Mouse (Mus musculus) neural tube, embryonic 11.5 days (tissue): ENCODE data around the gene Gm26558. TPM values are rescaled to one million over a fixed set of nuclear protein-coding genes. Genes with fewer than 3 reads are reported as not detected.
A peak's percentile ranks its signal among the peaks of the same experiment; 100 is the strongest.

ENCODE experiments used
- ATAC-seq: fragments of 200-750 bp; cut with Nextera tagmentation; 2 replicates; pipeline ENCODE4 v1.8.0; 2017; ENCODE audit warnings: moderate number of reproducible peaks, mild to moderate bottlenecking, moderate TSS enrichment, moderate library complexity; ENCODE audit not compliant: insufficient read depth, low FRiP score, low TSS enrichment
- DNase-seq: peaks from one replicate; pipeline ENCODE4 v3.0.0-alpha.2; 2015; ENCODE audit warnings: low spot score
- H3K27ac ChIP-seq: fragments of 300-500 bp; sonication (generic); 2 replicates; pipeline ENCODE4 v1.5.1; 2014; ENCODE audit warnings: low read depth, mild to moderate bottlenecking, low read length
- H3K27me3 ChIP-seq: fragments of 300-500 bp; sonication (generic); 2 replicates; pipeline ENCODE4 v1.6.1; 2014; ENCODE audit warnings: mild to moderate bottlenecking, low read length, mixed read lengths; ENCODE audit not compliant: control insufficient read depth, insufficient read depth
- H3K36me3 ChIP-seq: fragments of 300-500 bp; sonication (generic); 2 replicates; pipeline ENCODE4 v1.6.1; 2014; ENCODE audit warnings: mild to moderate bottlenecking, low read length, moderate library complexity, mixed read lengths; ENCODE audit not compliant: control insufficient read depth, insufficient read depth
- H3K4me1 ChIP-seq: fragments of 300-500 bp; sonication (generic); 2 replicates; pipeline ENCODE4 v1.6.1; 2014; ENCODE audit warnings: low read length, mixed read lengths; ENCODE audit not compliant: control insufficient read depth, insufficient read depth
- H3K4me2 ChIP-seq: fragments of 300-500 bp; sonication (generic); 2 replicates; pipeline ENCODE4 v1.6.1; 2014; ENCODE audit warnings: low read depth, mild to moderate bottlenecking, moderate library complexity
- H3K4me3 ChIP-seq: fragments of 300-500 bp; sonication (generic); 2 replicates; pipeline ENCODE4 v1.5.1; 2014; ENCODE audit warnings: low read depth, low read length
- H3K9ac ChIP-seq: fragments of 300-500 bp; sonication (generic); 2 replicates; pipeline ENCODE4 v1.6.1; 2014; ENCODE audit warnings: mild to moderate bottlenecking, low read length
- H3K9me3 ChIP-seq: fragments of 300-500 bp; sonication (generic); 2 replicates; pipeline ENCODE4 v1.6.1; 2016; ENCODE audit warnings: low read length; ENCODE audit not compliant: control insufficient read depth
- WGBS: fragments of 180-500 bp; shearing (Covaris S2); extraction: QIAGEN DNeasy Blood & Tissue Kit; methylation state at CpG from one replicate; pipeline ENCODE4 v1.1.7; 2014; 5-methylcytosine and 5-hydroxymethylcytosine counted together
- polyA plus RNA-seq: library from polyadenylated mRNA; unstranded; fragments of >200 nt; fragmentation: Nextera tagmentation; extraction: Ambion mirVana; gene quantifications from 2 replicates; pipeline ENCODE4 v1.2.1, GENCODE M21; 2014

Gene Gm26558
- polyA plus RNA-seq, 1 experiment from 2014 or later, result 4.7 TPM

DNA sequence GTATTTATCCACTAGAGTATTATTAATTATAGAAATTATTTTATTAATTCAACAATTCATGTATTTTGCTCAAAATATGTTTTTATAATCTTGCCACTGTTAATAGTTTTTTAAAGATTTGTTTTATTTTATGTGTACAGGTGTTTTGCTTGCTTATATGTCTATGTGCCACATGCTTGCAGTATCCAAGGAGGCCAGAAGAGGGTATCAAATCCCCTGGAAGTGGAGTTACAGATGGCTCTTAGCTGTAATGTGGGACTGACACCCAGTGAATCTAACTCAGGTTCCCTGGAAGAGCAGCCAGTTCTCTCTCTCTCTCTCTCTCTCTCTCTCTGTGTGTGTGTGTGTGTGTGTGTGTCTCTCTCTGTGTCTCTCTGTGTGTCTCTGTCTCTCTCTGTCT lies 20.9 kb downstream of the Gm26558 start:
- Histone ChIP-seq H3K4me2 (no peak overlapping the region), H3K27ac (no peak overlapping the region), H3K9me3 (no peaks in the 10 kb centered on the region), H3K27me3 (no peaks in the 10 kb centered on the region), H3K9ac (no peak overlapping the region), H3K4me3 (no peak overlapping the region), H3K36me3 (no peaks in the 10 kb centered on the region), H3K4me1 (peaks cover 7% of the 10 kb centered on the region)
- DNase-seq, result no peak
- ATAC-seq, result no peak

DNA sequence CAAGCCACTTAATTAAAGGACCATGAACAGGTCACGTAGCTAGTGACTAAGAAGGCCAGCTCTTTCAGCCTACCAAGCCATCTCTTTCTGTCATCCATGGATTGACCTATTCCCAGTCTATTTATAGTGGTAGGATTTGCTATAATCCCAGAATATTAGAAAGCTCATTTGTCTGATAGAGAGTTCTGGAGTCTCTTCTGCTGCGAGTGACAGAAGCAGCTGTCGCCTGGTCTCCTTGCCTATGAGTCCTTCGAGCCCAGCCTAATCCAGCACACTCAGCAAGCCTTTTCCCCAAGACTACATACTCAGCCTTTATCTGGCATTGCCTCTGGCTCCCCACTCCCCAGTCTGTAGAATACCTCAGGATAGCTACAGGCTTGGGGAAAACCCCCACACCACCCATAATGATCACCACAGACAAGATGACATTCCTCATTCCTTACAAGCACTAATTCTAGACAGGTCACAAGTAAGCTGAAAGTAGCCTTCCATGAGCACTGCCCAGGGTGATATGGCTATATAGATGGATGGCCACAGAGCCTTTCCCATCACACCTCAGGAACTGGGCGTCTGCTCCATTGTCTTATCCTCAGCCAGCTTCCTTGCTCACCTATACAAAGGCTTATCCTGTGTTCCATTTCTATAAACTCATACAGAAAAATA lies 27.7 kb downstream of the Gm26558 start:
- Histone ChIP-seq H3K27ac (no peak overlapping the region), H3K27me3 (no peaks in the 10 kb centered on the region), H3K9me3 (no peaks in the 10 kb centered on the region), H3K4me2 (no peak overlapping the region), H3K4me1 (no peaks in the 10 kb centered on the region), H3K36me3 (no peaks in the 10 kb centered on the region), H3K9ac (no peak overlapping the region), H3K4me3 (no peak overlapping the region)
- DNase-seq (no peak), ATAC-seq (no peak)
- WGBS, result 93% methylated on average over 5 of the region's 5 CpGs

DNA sequence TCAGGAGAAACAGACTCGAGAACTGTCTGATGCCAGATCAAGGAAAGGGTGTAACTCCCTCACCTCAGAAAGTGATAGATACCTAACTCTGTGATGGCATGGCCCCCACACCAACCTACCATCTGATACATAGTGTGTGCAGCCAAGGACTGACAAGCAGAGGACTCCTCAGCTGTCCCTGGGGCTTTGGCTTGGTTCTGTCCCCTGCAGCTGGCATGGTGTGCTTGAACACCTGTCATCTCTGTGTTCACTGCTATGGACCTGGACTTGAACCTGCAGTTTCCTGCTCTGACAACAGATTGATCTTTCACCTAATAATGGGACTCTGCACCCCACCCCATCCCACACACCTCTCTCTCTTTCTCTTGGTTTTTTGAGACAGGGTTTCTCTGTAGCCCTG lies 29.5 kb downstream of the Gm26558 start:
- Histone ChIP-seq H3K27me3 (no peaks in the 10 kb centered on the region), H3K9ac (no peak overlapping the region), H3K4me2 (no peak overlapping the region), H3K36me3 (no peaks in the 10 kb centered on the region), H3K4me1 (no peaks in the 10 kb centered on the region), H3K4me3 (no peak overlapping the region), H3K9me3 (no peaks in the 10 kb centered on the region), H3K27ac (no peak overlapping the region)
- WGBS, result 91% methylated on average over 1 of the region's 1 CpGs
- ATAC-seq (no peak), DNase-seq (no peak)

DNA sequence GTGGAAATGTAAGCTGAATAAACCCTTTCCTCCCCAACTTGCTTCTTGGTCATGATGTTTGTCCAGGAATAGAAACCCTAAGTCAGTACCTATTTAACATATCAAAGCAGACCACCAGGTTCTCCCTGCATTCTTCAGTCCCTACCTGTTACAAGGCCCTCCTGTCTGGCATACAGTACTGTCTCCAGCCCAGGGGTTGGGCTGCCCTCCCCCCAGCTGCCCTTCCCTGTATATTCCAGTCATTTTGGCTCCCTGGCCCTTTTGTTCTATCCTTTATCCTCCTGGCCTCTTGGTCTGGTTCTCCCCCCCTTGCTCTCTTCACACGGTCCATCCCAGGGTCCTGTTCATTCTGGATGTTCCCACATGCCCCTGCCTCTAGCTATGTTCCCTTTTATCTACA lies 30.6 kb downstream of the Gm26558 start:
- 81% methylated on average over 1 of the region's 1 CpGs for WGBS
- H3K4me3 ChIP-seq, result no peak overlapping the region

DNA sequence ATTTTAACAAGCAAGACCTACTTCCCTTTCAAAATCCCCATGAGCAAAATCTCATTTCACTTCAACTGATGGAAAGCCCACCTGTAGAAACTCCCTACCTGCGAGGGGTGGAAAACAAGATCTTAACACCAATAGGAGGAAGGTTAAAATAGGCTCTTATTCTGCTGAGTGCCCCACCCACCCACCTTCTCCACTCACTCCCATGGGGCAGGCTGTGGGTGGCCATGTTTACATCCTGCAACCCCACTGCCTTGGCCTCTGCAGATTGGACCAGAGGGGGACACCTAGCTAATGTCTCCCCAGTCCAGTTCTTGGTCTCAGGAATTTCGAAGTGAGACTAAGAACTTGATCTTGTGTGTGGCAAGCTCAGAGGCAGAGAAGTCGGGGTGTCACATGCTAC lies 32.0 kb downstream of the Gm26558 start:
- DNase-seq (no peak), ATAC-seq (no peak)
- Histone ChIP-seq H3K4me3 (no peak overlapping the region), H3K27me3 (no peaks in the 10 kb centered on the region), H3K36me3 (no peaks in the 10 kb centered on the region), H3K4me2 (no peak overlapping the region), H3K4me1 (no peaks in the 10 kb centered on the region), H3K9ac (no peak overlapping the region), H3K27ac (no peak overlapping the region), H3K9me3 (no peaks in the 10 kb centered on the region)
- WGBS, result 65% methylated on average over 3 of the region's 3 CpGs

More for the DNA sequence above, 30.6 kb downstream of the Gm26558 start:
- Histone ChIP-seq H3K36me3 (no peaks in the 10 kb centered on the region), H3K4me1 (no peaks in the 10 kb centered on the region), H3K27ac (no peak overlapping the region), H3K4me2 (no peak overlapping the region), H3K27me3 (no peaks in the 10 kb centered on the region), H3K9ac (no peak overlapping the region), H3K9me3 (no peaks in the 10 kb centered on the region)
- DNase-seq, result no peak
- ATAC-seq, result no peak

DNA sequence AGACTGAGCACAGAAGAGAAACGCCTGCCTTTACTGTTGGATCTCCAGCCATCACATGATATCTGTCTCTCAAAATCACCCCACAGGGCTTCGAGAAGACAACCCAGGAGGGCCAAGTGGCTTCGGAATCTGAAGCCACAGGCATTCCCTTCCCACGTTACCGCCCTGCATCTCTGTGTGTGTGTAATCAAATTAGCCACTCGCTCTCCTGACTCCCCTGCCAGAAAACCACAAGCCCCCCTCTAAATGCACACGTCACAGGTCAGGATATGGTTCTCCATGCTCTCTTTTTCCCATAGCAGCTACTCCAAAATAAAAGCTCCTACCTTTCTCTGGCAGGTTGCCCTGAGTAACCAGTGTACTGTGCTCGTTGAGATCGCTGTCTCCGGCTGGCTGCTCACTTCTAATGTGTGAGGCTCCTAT lies 32.6 kb downstream of the Gm26558 start:
- Histone ChIP-seq H3K27me3 (no peaks in the 10 kb centered on the region), H3K4me1 (no peaks in the 10 kb centered on the region), H3K4me2 (peak overlapping the region; percentile 19; the same call in 1 of the 2 replicates), H3K36me3 (no peaks in the 10 kb centered on the region), H3K27ac (no peak overlapping the region), H3K4me3 (no peak overlapping the region), H3K9me3 (no peaks in the 10 kb centered on the region), H3K9ac (no peak overlapping the region)
- ATAC-seq (0 out of 2 replicates have a peak, but pooled peaks have one; percentile 50), DNase-seq (peak; percentile 44)
- 14% methylated on average over 10 of the region's 10 CpGs for WGBS

DNA sequence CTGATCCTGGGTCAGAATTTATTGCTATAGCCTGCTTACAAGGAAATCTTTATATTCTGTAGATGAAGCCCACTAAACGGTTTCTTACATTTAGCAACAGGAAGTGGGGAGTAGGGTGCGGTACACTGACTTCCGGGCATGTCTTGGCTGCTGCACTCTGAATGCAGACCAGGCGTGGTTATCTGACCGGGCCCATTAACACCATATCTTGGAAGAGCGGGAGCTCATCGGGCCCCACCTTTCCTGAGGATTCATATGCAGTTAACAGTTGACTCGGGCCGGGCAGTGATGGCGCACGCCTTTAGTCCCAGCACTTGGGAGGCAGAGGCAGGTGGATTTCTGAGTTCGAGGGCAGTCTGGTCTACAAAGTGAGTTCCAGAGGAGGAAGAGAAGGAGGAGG lies 33.5 kb downstream of the Gm26558 start:
- 93% methylated on average over 12 of the region's 12 CpGs for WGBS
- Histone ChIP-seq H3K4me1 (no peaks in the 10 kb centered on the region), H3K27me3 (no peaks in the 10 kb centered on the region), H3K27ac (no peak overlapping the region), H3K9me3 (no peaks in the 10 kb centered on the region), H3K36me3 (no peaks in the 10 kb centered on the region), H3K4me2 (no peak overlapping the region), H3K9ac (no peak overlapping the region), H3K4me3 (no peak overlapping the region)
- no peak for DNase-seq
- ATAC-seq, result no peak

DNA sequence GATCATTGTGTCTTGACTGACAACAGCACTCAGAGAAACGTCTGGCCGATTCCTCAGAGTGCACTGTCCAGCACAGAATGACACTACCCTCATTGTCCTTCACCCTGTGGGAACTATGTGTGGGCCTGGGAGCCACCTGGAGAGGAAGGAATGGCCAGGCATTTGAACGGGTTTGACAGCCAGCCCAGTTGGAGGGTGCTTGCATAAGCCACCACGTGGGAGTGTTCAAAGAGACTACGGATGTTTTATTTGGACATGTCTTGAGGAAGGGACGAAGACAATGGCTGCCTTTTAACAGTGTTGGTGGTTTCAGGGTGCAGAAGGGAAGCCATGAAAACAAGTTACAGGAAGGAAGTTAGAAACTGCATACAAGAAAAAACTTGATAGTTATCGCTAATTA lies 36.1 kb downstream of the Gm26558 start:
- Histone ChIP-seq H3K36me3 (no peaks in the 10 kb centered on the region), H3K27ac (no peak overlapping the region), H3K4me2 (no peak overlapping the region), H3K4me3 (no peak overlapping the region), H3K9me3 (no peaks in the 10 kb centered on the region), H3K9ac (no peak overlapping the region), H3K27me3 (no peaks in the 10 kb centered on the region), H3K4me1 (no peaks in the 10 kb centered on the region)
- ATAC-seq (no peak), DNase-seq (no peak)
- 64% methylated on average over 7 of the region's 7 CpGs for WGBS

DNA sequence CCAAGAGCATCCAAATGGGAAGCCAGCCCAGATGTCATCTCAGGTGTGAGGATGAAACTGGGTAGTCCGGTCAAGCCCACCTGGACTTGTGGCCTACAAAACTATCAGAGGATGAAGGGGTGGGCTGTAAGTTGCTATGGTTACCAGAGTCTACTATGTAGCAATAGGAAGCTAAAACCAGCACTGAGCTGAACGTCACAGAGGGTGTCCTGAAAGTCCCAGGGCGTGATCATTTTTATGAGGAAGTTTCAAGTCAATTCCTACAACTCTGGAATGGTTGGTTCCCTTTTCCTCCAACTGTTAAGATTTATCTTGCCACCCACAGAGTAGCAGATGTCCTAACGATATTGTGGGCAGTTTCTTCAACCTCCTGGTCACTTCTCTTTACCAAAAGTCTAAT lies 39.7 kb downstream of the Gm26558 start:
- H3K4me1 ChIP-seq, result no peaks in the 10 kb centered on the region
- no peak overlapping the region for H3K27ac ChIP-seq
- no peaks in the 10 kb centered on the region for H3K9me3 ChIP-seq
- H3K27me3 ChIP-seq, result no peaks in the 10 kb centered on the region
- ATAC-seq, result no peak
- WGBS, result 70% methylated on average over 4 of the region's 4 CpGs
- H3K4me2 ChIP-seq, result no peak overlapping the region
- H3K36me3 ChIP-seq, result no peaks in the 10 kb centered on the region
- no peak for DNase-seq
- no peak overlapping the region for H3K4me3 ChIP-seq
- H3K9ac ChIP-seq, result no peak overlapping the region
